Mouse (Mus musculus): Measurements from ENCODE around the gene Nek7.

The Nek7 gene

DNA sequence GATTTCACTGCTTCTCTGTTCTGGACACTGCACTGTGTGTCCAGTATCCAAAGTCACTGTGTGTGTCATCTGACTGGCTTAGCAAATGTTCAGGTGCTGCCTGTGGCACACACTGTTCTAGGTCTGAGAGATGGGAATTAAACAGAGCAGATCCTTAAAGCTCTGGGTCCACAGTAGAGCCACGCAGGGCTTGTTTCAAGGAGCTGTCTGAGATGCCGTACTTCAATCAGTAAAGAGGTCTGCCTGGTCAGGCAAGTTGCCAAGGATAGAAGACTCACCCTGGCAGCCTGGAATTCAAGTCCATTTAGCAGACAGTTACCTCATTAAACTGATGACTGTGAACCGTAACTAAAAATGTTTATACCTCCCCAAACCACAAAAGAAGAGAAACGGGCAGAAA, 112.9 kb downstream of the Nek7 start:
- DNase-seq = peak; percentile 55 to 58

- no peak for DNase-seq
Observed at GRCm38 (mm10) chr1:138504228-138504627, 115.7 kb downstream of the Nek7 start.

GRCm38 (mm10) chr1:138500691-138501090, 119.2 kb downstream of the Nek7 start:
- no peak for DNase-seq

GRCm38 (mm10) chr1:138500155-138500554, 119.8 kb downstream of the Nek7 start:
- DNase-seq = peak; percentile 39 to 46

DNA sequence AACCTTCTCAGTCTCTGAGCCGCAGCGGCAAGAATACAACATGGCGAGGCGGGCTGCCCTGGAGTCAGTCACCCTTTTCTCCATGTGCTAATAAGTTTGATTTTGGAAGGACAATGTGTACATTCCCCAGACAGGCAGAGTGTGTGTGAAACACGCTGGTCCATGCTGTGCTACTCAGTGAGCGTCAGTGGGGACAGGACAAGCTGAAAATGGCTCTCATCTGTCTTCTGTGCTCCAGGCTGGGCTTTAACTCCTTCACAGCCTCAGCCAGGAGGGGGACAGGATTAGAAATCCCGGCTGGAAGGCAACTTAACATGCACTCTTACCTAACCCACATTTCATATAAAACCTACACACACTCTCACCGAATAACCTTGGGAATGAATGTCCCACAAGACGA, 120.5 kb downstream of the Nek7 start:
- DNase-seq = peak; percentile 29 to 38

DNA sequence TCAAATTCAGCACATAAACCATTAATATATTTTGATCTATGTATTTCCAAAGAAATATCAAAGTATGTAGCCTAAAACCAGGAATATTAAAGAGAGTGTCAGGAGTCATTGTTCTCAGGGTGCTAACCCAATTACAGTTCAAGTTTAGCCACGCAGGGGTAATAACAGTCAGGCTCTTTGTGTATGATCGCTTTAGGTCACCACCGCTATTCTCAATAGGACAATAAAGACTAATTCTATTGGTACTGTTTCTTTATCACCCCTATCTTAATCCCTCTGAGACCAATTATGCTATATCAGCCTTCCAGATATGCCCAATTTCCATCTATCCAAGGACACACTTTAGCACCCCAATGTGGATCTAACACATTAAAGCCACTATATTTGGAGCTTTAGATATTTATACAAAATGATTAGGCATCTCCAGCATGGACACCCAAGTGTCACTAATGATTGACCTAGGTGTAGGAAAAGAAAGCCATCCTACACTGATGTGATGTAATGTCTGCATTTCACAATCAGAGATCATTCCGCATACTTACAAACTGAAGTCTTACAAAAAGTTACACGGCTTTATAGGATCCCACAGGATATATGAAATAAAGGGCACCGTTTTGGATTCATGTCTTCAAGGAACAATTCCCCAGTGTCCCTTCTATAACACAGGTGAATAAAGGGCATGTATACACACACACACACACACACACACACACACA, 128.4 kb downstream of the Nek7 start:
- DNase-seq = no peak

DNA sequence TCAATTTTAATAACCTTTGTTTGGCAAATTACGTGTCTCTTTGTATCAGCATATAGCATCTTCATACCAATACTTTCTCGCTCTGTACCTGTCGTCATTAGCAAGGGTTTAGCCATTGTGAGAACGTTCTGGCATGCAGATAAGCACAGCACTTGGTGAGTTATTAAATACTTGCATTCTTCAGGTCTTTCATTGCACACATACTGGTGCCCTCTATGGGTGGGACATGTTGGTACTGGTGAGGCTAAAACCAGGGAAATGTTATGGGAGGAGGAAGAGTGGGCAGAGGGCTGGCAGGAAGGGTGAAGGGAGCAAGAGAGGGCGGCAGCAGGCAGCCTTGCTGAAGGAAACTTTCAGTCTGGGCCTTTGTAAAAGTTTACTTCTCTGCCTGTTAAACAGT, 132.4 kb downstream of the Nek7 start:
- DNase-seq = no peak

DNA sequence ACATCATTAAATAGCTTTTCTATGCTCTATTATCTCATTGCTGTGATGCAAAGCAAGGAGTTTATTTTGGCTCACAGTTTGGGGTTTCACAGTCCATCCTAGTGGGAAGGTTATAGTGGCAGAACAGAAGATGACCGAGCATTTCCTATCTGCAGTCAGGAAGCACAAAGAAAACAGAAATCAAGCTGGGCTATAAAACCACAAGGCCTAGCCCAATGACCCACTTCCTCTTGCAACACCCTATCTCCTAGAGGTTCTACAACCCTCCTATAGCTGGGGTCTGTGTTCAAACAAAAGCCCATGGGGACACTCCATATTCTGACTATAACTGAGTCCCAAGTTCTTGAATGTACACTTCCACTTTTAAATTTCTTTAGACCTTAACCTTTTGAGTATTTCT, 139.2 kb downstream of the Nek7 start:
- no peak for DNase-seq

DNA sequence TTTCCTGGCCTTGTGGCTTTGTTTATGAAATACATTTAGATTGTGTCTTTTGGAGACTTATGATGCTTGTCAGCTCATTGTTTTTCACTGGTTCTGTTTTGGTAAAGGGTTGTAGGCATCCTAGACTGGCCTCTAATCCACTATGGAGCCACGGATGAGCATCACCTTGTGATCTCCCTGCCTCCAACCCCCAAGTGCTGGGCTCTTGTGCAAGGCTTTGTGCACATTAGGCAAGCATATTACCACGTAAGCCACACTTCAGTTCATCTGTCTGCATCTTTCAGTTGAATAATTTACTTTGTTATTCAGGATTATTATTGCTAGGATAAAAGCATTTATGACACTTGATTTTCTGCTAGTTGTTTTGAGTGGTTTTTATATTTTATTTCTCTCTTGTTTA, 154.6 kb downstream of the Nek7 start:
- no peak for DNase-seq

GRCm38 (mm10) chr1:138461425-138461824, 158.5 kb downstream of the Nek7 start:
- DNase-seq = no peak

DNA sequence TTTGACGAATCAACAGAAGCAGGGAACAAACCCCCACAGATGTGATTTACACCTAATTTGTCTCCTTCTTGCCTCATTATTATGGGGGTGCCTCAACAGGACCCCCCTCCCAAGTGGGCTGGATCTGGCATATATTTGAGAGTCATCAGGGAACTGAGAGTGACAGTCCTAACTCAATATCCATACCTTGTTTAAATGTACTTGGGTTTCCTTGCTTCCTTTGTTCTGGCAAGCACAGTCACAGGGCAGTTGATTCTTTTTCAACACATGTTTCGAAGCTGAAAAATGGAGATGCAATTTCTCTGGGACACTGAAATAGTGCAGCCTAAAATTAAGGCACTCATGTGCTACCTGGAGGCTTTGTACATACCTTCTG, 170.5 kb downstream of the Nek7 start:
- no peak for DNase-seq

- no peak for DNase-seq
Observed at GRCm38 (mm10) chr1:138448635-138449475, 171.1 kb downstream of the Nek7 start.

DNA sequence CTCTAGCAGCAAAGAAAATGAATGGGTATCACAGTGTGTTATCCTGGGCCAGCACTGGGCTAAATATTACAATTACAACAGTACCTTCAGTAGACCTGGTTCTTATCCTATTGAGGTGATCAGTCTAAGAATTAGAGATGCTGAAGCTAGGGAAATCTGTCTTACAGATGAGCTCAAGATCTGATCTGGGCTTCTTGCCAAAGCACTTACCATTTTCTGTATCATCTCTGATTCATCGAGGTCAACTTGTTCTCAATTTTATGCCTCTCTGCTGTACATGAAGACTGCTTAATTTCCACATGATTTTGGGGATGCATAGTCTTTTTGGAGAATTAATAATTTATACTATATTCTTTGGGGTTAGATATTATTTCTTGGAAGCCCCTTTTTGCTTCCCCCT, 173.1 kb downstream of the Nek7 start:
- DNase-seq = no peak
